Mouse (Mus musculus) lung, postnatal 14 days (tissue): ENCODE measurements around the gene Cdca7.

Source experiments
- DNase-seq: peaks from one replicate; pipeline ENCODE4 v3.0.0; 2021

Gene Cdca7

GRCm38 (mm10) chr2:72475797-72476485 lies at the start of gene Cdca7:
Gene Cdca7 (plus strand): TSS chr2:72476159.
- DNase-seq, result peak; percentile 71

GRCm38 (mm10) chr2:72426776-72427175 lies 49.2 kb upstream of the Cdca7 start:
- DNase-seq, result no peak

GRCm38 (mm10) chr2:72427288-72427687 lies 48.7 kb upstream of the Cdca7 start:
- DNase-seq, result no peak

- no peak for DNase-seq
Measured at GRCm38 (mm10) chr2:72438941-72439533, 36.9 kb upstream of the Cdca7 start.

- DNase-seq, result no peak
Measured at GRCm38 (mm10) chr2:72441010-72441409, 34.9 kb upstream of the Cdca7 start.

- no peak for DNase-seq
Measured at GRCm38 (mm10) chr2:72442825-72443224, 33.1 kb upstream of the Cdca7 start.

GRCm38 (mm10) chr2:72443960-72444359 lies 32.0 kb upstream of the Cdca7 start:
- no peak for DNase-seq

- no peak for DNase-seq
Measured at GRCm38 (mm10) chr2:72446106-72446505, 29.9 kb upstream of the Cdca7 start.

- no peak for DNase-seq
Measured at GRCm38 (mm10) chr2:72446615-72447014, 29.3 kb upstream of the Cdca7 start.

- no peak for DNase-seq
Measured at GRCm38 (mm10) chr2:72453563-72453962, 22.4 kb upstream of the Cdca7 start.

GRCm38 (mm10) chr2:72456189-72456588 lies 19.8 kb upstream of the Cdca7 start:
- no peak for DNase-seq

- no peak for DNase-seq
Measured at GRCm38 (mm10) chr2:72464376-72465014, 11.5 kb upstream of the Cdca7 start.

GRCm38 (mm10) chr2:72467604-72468003 lies 8.4 kb upstream of the Cdca7 start:
- no peak for DNase-seq

- DNase-seq, result no peak
Measured at GRCm38 (mm10) chr2:72471415-72472070, 4.4 kb upstream of the Cdca7 start.

- no peak for DNase-seq
Measured at GRCm38 (mm10) chr2:72474531-72475287, 1.2 kb upstream of the Cdca7 start.

GRCm38 (mm10) chr2:72475423-72475796 lies 549 bp upstream of the Cdca7 start:
- DNase-seq, result no peak

GRCm38 (mm10) chr2:72476486-72477211 lies 690 bp downstream of the Cdca7 start:
- peak; percentile 36 for DNase-seq

- no peak for DNase-seq
Measured at GRCm38 (mm10) chr2:72477221-72477620, 1.3 kb downstream of the Cdca7 start.

GRCm38 (mm10) chr2:72478176-72478575 lies 2.2 kb downstream of the Cdca7 start:
- no peak for DNase-seq

- DNase-seq, result no peak
Measured at GRCm38 (mm10) chr2:72478921-72479320, 3.0 kb downstream of the Cdca7 start.

- DNase-seq, result no peak
Measured at GRCm38 (mm10) chr2:72479818-72480217, 3.9 kb downstream of the Cdca7 start.

GRCm38 (mm10) chr2:72491650-72492049 lies 15.7 kb downstream of the Cdca7 start:
- DNase-seq, result no peak
